Mouse (Mus musculus) embryonic facial prominence, embryonic 14.5 days (tissue): Measurements from ENCODE around the gene Sc5d. TPM values are rescaled to one million over a fixed set of nuclear protein-coding genes. Genes with fewer than 3 reads are reported as not detected.

Source experiments
- ATAC-seq: fragments of 200-750 bp; cut with Nextera tagmentation; 2 replicates; pipeline ENCODE4 v1.8.0; 2017; ENCODE audit warnings: low read depth, moderate number of reproducible peaks, moderate TSS enrichment
- DNase-seq: peaks from one replicate; pipeline ENCODE4 v3.0.0-alpha.2; 2015; ENCODE audit warnings: low spot score
- H3K27ac ChIP-seq: fragments of 300-500 bp; sonication (generic); replicated peaks from 2 replicates; pipeline ENCODE4 v1.5.1; 2014; ENCODE audit warnings: low read depth, mild to moderate bottlenecking, low read length, moderate library complexity
- H3K27me3 ChIP-seq: fragments of 300-500 bp; sonication (generic); replicated peaks from 2 replicates; pipeline ENCODE4 v1.6.1; 2014; ENCODE audit warnings: low read length; ENCODE audit not compliant: control insufficient read depth, insufficient read depth
- H3K36me3 ChIP-seq: fragments of 300-500 bp; sonication (generic); 2 replicates; pipeline ENCODE4 v1.6.1; 2014; ENCODE audit warnings: low read length, mixed read lengths; ENCODE audit not compliant: control insufficient read depth, insufficient read depth
- H3K4me1 ChIP-seq: fragments of 300-500 bp; sonication (generic); 2 replicates; pipeline ENCODE4 v1.6.1; 2014; ENCODE audit warnings: antibody characterized with exemption, low read length; ENCODE audit not compliant: control insufficient read depth, insufficient read depth
- H3K4me2 ChIP-seq: fragments of 300-500 bp; sonication (generic); 2 replicates; pipeline ENCODE4 v1.6.1; 2014; ENCODE audit warnings: low read depth, mild to moderate bottlenecking, low read length, moderate library complexity, mixed read lengths
- H3K4me3 ChIP-seq: fragments of 300-500 bp; sonication (generic); 2 replicates; pipeline ENCODE4 v1.5.1; 2014; ENCODE audit warnings: low read depth, mild to moderate bottlenecking, low read length
- H3K9ac ChIP-seq: fragments of 300-500 bp; sonication (generic); 2 replicates; pipeline ENCODE4 v1.6.1; 2014; ENCODE audit warnings: low read depth, mild to moderate bottlenecking, low read length, moderate library complexity, mixed read lengths
- H3K9me3 ChIP-seq: fragments of 300-500 bp; sonication (generic); 2 replicates; pipeline ENCODE4 v1.6.1; 2016; ENCODE audit warnings: low read length; ENCODE audit not compliant: control insufficient read depth
- WGBS: fragments of 180-500 bp; shearing (Covaris S2); extraction: QIAGEN DNeasy Blood & Tissue Kit; methylation state at CpG from one replicate; pipeline ENCODE4 v1.1.7; 2014; 5-methylcytosine and 5-hydroxymethylcytosine counted together
- polyA plus RNA-seq: library from polyadenylated mRNA; unstranded; fragments of >200 nt; fragmentation: Nextera tagmentation; extraction: Ambion mirVana; gene quantifications from 2 replicates; pipeline ENCODE4 v1.2.1, GENCODE M21; 2014

Gene Sc5d
- 32.3 and 38.3 TPM in 2 replicates for polyA plus RNA-seq

GRCm38 (mm10) chr9:42264145-42264544 lies at the start of gene Sc5d:
TSS of gene Sc5d (minus strand) at chr9:42264256.
- H3K4me3 ChIP-seq: peak within 1 kb of the TSS; percentile 82
- under 1% methylated on average over 32 of the region's 49 CpGs for WGBS
- peak within 1 kb of the TSS; percentile 73 for H3K4me2 ChIP-seq
- peaks cover 4% of the 10 kb centered on the region; the same call in 1 of the 2 replicates for H3K4me1 ChIP-seq
- H3K9ac ChIP-seq: peak within 1 kb of the TSS; percentile 83
- ATAC-seq (peak; percentile 99), DNase-seq (peak; percentile 97)
- H3K36me3 ChIP-seq: peaks cover 3% of the 10 kb centered on the region; the same call in 1 of the 2 replicates
- H3K27ac ChIP-seq: peak within 1 kb of the TSS; percentile 82
- H3K9me3 ChIP-seq: no peaks in the 10 kb centered on the region
- no peaks in the 10 kb centered on the region for H3K27me3 ChIP-seq

GRCm38 (mm10) chr9:42311311-42311710 lies 47.3 kb upstream of the Sc5d start:
- Histone ChIP-seq H3K4me2 (no peak overlapping the region), H3K27ac (no peak overlapping the region), H3K4me3 (no peak overlapping the region), H3K9ac (no peak overlapping the region), H3K9me3 (no peaks in the 10 kb centered on the region), H3K36me3 (no peaks in the 10 kb centered on the region), H3K4me1 (no peaks in the 10 kb centered on the region; the same call in 1 of the 2 replicates), H3K27me3 (no peaks in the 10 kb centered on the region)
- WGBS: 91% methylated on average over 3 of the region's 3 CpGs
- DNase-seq: no peak
- no peak for ATAC-seq

GRCm38 (mm10) chr9:42303894-42304293 lies 39.8 kb upstream of the Sc5d start:
- Histone ChIP-seq H3K4me2 (no peak overlapping the region), H3K4me3 (no peak overlapping the region), H3K27ac (no peak overlapping the region), H3K9ac (no peak overlapping the region), H3K9me3 (no peaks in the 10 kb centered on the region), H3K36me3 (no peaks in the 10 kb centered on the region), H3K27me3 (no peaks in the 10 kb centered on the region), H3K4me1 (no peaks in the 10 kb centered on the region)
- no peak for ATAC-seq
- no peak for DNase-seq
- 71% methylated on average over 4 of the region's 4 CpGs for WGBS

- no peaks in the 10 kb centered on the region for H3K9me3 ChIP-seq
- H3K27me3 ChIP-seq: no peaks in the 10 kb centered on the region
- no peak overlapping the region for H3K4me3 ChIP-seq
- 78% methylated on average over 6 of the region's 6 CpGs for WGBS
- no peak overlapping the region for H3K4me2 ChIP-seq
- H3K9ac ChIP-seq: no peak overlapping the region
- H3K27ac ChIP-seq: no peak overlapping the region
- no peaks in the 10 kb centered on the region for H3K4me1 ChIP-seq
- no peaks in the 10 kb centered on the region for H3K36me3 ChIP-seq
- DNase-seq (no peak), ATAC-seq (no peak)
Measured at GRCm38 (mm10) chr9:42301082-42301633, 37.1 kb upstream of the Sc5d start.

GRCm38 (mm10) chr9:42296297-42296922 lies 32.4 kb upstream of the Sc5d start:
- Histone ChIP-seq H3K27me3 (no peaks in the 10 kb centered on the region), H3K27ac (no peak overlapping the region), H3K9ac (no peak overlapping the region), H3K4me3 (no peak overlapping the region), H3K36me3 (no peaks in the 10 kb centered on the region), H3K4me2 (no peak overlapping the region), H3K9me3 (no peaks in the 10 kb centered on the region), H3K4me1 (no peaks in the 10 kb centered on the region)
- ATAC-seq (no peak), DNase-seq (no peak)
- 87% methylated on average over 10 of the region's 10 CpGs for WGBS

GRCm38 (mm10) chr9:42294131-42294530 lies 30.1 kb upstream of the Sc5d start:
- whole genome bisulfite sequencing: 59% methylated on average over 2 of the region's 2 CpGs
- no peaks in the 10 kb centered on the region for H3K36me3 ChIP-seq
- H3K9me3 ChIP-seq: no peaks in the 10 kb centered on the region
- ATAC-seq (no peak), DNase-seq (no peak)
- no peak overlapping the region for H3K27ac ChIP-seq
- H3K27me3 ChIP-seq: no peaks in the 10 kb centered on the region
- no peak overlapping the region for H3K4me2 ChIP-seq
- H3K4me3 ChIP-seq: no peak overlapping the region
- H3K9ac ChIP-seq: no peak overlapping the region
- H3K4me1 ChIP-seq: no peaks in the 10 kb centered on the region

- Histone ChIP-seq H3K9me3 (no peaks in the 10 kb centered on the region), H3K9ac (no peak overlapping the region), H3K36me3 (no peaks in the 10 kb centered on the region), H3K4me3 (no peak overlapping the region), H3K27ac (no peak overlapping the region), H3K4me1 (no peaks in the 10 kb centered on the region), H3K27me3 (no peaks in the 10 kb centered on the region), H3K4me2 (no peak overlapping the region)
- ATAC-seq: no peak
- DNase-seq: no peak
- 81% methylated on average over 3 of the region's 3 CpGs for WGBS
Measured at GRCm38 (mm10) chr9:42293596-42293995, 29.5 kb upstream of the Sc5d start.

GRCm38 (mm10) chr9:42293051-42293450 lies 29.0 kb upstream of the Sc5d start:
- no peak for ATAC-seq
- Histone ChIP-seq H3K27ac (no peak overlapping the region), H3K36me3 (no peaks in the 10 kb centered on the region), H3K9ac (no peak overlapping the region), H3K27me3 (no peaks in the 10 kb centered on the region), H3K4me1 (no peaks in the 10 kb centered on the region), H3K9me3 (no peaks in the 10 kb centered on the region), H3K4me2 (no peak overlapping the region), H3K4me3 (no peak overlapping the region)
- 43% methylated on average over 7 of the region's 7 CpGs for WGBS
- no peak for DNase-seq

GRCm38 (mm10) chr9:42279676-42280075 lies 15.6 kb upstream of the Sc5d start:
- DNase-seq (no peak), ATAC-seq (no peak)
- Histone ChIP-seq H3K4me3 (no peak overlapping the region), H3K9ac (no peak overlapping the region), H3K27me3 (no peaks in the 10 kb centered on the region), H3K4me1 (no peaks in the 10 kb centered on the region), H3K36me3 (no peaks in the 10 kb centered on the region), H3K9me3 (peaks cover 4% of the 10 kb centered on the region; the same call in 1 of the 2 replicates), H3K4me2 (no peak overlapping the region), H3K27ac (no peak overlapping the region)
- WGBS: 67% methylated on average over 4 of the region's 4 CpGs
